Mouse (Mus musculus) C2C12 (cell line): ENCODE measurements around the gene Nmt1.

Source experiments
- CEBPB ChIP-seq: IDR thresholded peaks from one replicate; pipeline ENCODE4 v1.6.1; 2011; ENCODE audit warnings: low read depth, mild to moderate bottlenecking, control low read depth, moderate library complexity
- CTCF ChIP-seq: IDR thresholded peaks from one replicate; pipeline ENCODE4 v1.5.1; 2011; ENCODE audit not compliant: control insufficient read depth, insufficient read depth, insufficient read length
- FOSL1 ChIP-seq: IDR thresholded peaks from one replicate; pipeline ENCODE4 v1.8.0; 2011; ENCODE audit warnings: mild to moderate bottlenecking, low read length; ENCODE audit not compliant: poor library complexity, insufficient read depth, severe bottlenecking
- MYOG ChIP-seq: IDR thresholded peaks from one replicate; pipeline ENCODE4 v1.6.1; 2011; ENCODE audit not compliant: control insufficient read depth, insufficient read length; ENCODE audit errors: extremely low read depth

DNA sequence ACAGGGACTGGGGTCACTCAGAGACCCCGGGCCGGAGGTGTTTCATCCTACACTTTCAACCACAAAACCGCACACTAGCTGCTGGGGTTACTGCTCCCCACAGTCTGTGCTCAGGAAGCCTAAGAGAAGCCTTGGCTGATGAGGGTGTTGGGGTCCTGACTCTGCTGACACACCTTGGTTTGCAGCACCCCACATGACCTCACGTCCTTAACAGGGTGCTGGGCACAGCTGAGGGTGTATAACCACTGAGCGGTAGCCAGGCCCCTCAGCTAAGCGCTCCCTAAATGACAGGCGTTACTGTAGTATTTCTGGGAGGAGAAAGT is 29.8 kb upstream of the Nmt1 start:
- no peak for TF ChIP-seq CTCF
- TF ChIP-seq CEBPB: no peak
- no peak for TF ChIP-seq MYOG
- no peak for TF ChIP-seq FOSL1
